Mouse (Mus musculus) cerebellum, postnatal 25 days (tissue): ENCODE results near the gene Pank3.
"Not testable (repeated sequence)": the region's sequence is repeated elsewhere in the genome, so short reads cannot be mapped to it uniquely, and the experiment has no call there.

Source experiments
- DNase-seq, 2 experiments: peaks; one replicate each; pipeline ENCODE4 v3.0.0; 2021; ENCODE audit warnings: mixed read lengths in 2 of 2

Gene Pank3

GRCm38 (mm10) chr11:35780336-35780735 lies 11.1 kb downstream of the Pank3 start:
- DNase-seq: no peak

- no peak for DNase-seq
Observed at GRCm38 (mm10) chr11:35782444-35782843, 13.2 kb downstream of the Pank3 start.

GRCm38 (mm10) chr11:35783038-35783437 lies 13.8 kb downstream of the Pank3 start:
- DNase-seq: no peak

DNA sequence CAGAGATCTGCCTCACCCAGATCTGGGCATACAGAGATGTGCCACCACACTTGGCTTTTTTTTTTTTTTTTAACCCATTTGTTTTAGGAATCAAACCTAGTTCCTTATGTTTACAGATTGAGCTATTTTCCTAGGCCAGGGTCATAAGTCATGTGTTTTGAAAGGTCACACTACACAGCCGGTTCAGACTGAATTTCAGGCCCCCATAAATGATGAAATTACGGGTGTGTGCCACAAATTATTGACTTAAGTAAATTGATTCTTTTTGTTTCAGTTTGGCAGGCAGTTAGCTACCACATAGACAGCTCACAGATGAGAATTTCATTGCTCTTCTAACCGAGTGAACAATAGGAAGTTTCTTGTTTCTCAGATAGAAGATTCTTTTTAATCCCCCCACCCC lies 14.7 kb downstream of the Pank3 start:
- no peak for DNase-seq

GRCm38 (mm10) chr11:35784537-35784936 lies 15.3 kb downstream of the Pank3 start:
- DNase-seq: no peak

DNA sequence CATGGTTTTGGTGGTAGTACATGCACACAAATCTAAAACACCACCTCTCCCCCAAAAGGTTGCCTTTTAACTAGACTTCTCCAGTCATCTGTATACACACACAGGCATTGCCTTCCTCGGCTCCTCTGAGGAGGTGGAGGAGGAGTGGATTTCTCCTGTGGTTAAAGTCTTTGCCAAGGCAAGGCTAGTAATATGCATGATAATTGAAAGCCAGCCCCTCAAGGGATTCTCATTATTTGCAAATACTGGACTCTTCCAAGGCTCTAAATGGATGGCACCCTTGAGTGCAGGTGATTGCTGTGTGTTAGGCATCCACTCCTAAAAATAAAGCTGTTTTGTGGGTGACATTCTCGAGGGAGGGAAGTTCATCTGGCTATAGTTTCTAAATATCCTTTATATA lies 19.2 kb downstream of the Pank3 start:
- DNase-seq: no peak

DNA sequence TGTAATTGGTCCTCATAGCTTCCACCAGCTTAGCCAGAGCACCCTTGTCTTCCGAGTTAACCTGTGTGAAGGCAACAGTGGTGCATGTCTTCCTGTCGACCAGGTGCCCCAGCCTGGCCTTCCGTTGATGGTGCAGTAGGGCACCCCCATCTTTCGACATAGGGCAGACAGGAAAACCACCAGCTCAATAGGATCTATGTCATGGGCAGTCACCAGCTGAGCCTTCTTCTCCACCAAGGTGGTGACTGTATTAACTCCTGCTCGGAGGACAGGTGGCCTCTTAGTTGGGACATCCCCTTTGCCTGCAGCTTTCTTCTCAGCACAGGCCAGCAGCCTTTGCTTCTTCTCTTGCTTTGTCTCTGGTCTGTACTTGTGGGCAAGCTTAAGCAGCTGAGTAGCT lies 23.5 kb downstream of the Pank3 start:
- DNase-seq: not testable (repeated sequence)

- DNase-seq: peak; percentile 64 to 70
Observed at GRCm38 (mm10) chr11:35797751-35798494, 28.6 kb downstream of the Pank3 start.

DNA sequence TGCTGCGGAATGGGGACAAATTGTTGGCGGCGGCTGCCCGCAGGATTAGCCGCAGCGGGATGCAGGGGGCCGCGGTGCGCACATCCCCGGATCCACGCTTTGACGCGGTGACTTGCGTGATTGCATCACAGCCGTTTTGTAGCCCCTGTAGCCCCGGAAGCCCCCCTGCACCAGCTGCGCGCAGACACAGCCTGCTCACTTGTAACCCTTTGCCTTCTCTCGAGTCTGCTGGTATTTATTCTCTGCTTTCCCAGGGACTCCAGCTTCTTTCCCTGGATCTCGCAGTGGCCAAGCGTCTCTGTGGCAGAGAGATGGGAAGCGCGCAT lies 29.2 kb downstream of the Pank3 start:
- DNase-seq: peak; percentile 82 to 85

DNA sequence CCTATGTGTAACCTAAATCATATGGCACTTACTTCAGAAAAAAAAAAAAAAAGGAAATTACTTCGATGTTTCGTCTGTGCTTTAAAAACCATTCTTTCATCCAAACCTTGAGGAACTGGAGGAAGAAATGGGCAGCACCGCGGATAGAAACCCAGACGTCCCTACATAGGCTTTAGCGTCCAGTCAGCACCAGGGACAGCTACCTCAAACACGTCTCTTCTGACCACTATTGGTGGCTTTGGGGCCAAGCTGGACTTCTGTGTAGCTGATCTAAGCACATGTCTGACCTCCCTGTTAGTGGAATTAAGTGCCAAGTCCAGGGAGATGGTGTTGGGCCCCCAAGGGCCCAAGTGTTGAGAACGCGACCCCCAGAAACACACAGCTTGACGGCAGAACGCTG lies 29.6 kb downstream of the Pank3 start, which contains the start of gene Fbll1:
TSS of gene Fbll1 (minus strand) at position 11 of the 400 bp plus-strand sequence.
- DNase-seq: peak; percentile 27 to 30

GRCm38 (mm10) chr11:35801332-35801731 lies 32.0 kb downstream of the Pank3 start:
- no peak for DNase-seq

GRCm38 (mm10) chr11:35811458-35811857 lies 42.2 kb downstream of the Pank3 start:
- DNase-seq: no peak

DNA sequence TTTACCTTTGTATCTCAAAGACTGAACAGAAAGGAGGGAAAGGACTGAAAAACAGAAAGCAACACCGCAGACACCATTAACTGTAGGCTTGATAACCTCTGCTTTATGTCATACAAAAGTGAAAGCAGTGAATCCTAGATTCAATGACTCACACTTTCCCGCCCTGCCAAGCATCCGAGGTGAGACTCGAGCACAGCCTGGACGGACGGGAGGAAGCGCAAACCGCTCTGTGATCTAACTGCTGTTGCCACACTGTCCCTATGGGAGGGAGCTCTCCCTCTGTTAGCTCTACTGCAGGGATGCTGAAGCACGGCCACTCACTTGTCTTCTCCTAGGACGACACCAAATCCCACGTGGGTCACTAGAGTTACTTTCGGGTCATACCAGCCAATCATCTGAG lies 47.0 kb downstream of the Pank3 start:
- DNase-seq: no peak

DNA sequence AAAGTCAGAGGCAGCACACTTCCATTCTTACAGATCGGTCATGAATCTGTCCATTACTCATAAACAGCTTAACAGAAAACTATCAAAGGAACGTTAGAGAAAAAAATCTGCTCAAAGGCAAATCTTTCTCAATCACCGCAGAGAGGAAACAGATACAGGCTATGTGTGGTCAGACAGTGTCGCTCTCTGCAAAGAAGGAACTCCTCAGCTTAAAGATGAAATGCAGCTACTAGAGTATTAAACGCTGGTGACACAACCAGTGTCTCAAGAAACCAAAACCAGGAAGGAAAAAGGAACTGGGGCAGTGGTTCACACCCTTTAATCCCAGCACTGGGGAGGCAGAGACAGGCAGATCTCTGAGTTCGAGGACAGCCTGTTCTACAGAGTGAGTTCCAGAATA lies 58.4 kb downstream of the Pank3 start:
- no peak for DNase-seq

- DNase-seq: no peak
Observed at GRCm38 (mm10) chr11:35832139-35832538, 62.9 kb downstream of the Pank3 start.

DNA sequence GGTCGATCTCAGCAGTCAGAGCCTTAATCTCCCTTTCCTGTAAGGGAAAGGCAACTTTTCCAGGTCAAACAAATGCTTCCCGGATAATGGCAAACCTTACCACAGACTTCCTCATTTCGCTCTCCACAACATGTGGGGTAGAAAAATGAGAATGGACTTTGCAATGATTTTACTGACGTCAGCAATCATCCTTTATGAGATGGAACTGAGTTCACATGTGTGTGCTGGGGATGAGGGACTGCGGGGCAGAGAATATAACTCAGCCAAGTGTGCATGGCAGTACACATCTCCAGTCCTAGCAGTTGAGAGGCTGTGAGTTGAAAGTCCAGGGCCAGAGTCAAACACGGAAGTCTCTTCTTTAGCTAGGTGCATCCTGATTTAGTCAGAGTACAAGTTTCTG lies 64.0 kb downstream of the Pank3 start:
- DNase-seq: no peak

- DNase-seq: peak; percentile 93 to 95
Observed at GRCm38 (mm10) chr11:35834022-35834760, 64.9 kb downstream of the Pank3 start, which contains the start of gene Rars. Gene Rars (minus strand): TSS chr11:35834506.

DNA sequence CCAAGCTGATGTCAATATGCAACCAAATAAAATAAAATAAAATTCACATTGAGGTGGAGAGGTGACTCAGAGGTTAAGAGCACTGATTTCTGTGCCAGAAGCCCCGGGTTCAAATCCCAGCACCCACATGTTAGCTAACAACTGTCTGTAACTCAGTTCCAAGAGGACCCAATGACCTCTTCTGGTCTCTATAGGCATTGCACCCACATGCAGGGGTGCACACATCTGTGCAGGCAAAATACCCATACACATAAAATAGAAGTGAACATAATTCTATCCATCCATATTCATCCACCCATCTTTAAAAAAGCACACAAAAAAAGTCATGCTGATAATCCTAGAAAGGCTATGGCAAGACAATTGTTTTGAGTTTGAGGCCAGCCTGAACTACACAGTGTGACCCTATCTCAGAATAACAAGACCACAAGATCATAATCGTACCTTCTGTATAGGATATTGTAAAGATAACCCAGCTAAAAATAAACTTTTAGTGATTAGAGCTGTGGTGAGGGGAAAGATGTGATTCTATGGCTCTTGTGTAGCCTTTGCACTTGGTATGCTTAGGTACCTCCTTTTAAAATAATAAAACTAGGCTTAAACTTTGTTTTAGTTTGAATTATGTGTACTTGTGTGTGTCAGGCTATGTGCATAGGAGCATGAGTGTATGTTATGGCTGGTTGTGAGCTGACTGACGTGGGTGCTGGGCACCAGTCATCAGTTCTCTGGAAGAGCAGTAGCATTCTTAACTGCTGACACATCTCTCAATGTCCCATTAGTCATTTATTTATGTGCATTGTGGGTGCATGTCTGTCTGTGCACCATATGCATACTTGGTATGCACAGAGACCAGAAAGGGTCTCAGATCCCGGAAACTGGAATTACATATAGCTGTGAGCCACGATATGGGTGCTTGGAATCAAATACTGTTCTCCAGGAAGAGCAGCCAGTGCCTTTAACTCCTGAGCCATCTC lies 68.2 kb downstream of the Pank3 start:
- no peak for DNase-seq

GRCm38 (mm10) chr11:35838345-35839338 lies 69.4 kb downstream of the Pank3 start:
- DNase-seq: peak; percentile 75 to 88

DNA sequence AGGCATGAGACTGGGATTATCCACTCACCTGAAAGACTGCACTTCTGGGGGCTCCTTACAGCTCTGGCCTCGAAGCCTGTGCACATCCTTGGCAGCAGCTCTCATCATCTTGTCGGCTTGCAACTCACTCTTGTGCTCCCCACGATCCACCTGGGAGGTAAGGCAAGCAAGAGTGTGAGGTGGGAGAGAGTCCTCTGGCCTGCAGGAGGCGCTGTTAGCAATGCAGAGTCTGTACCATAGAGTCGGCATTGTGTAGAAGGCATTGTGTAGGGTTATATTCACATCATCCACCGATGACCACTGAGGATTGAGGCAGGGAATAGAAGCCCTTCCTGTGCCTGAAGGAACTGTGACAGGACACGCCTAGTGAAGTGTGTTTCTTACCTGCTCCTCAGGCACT lies 71.0 kb downstream of the Pank3 start:
- DNase-seq: no peak

DNA sequence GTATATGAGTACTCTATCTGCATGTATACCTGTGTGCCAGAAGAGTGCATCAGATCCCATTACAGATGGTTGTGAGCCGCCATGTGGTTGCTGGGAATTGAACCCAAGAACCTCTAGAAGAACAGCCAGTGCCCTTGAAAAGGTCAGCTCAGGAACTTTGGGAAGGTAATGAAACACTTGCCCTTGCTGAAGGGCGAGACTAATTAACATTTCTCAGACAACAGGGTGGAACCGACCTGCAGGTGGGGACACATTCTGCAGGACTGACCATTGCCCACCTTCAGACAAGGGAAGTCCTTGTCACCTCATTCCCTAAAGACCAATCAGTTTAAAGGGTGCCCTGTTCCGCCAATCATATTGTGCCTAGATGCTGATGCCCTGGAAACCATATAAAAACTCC lies 71.5 kb downstream of the Pank3 start:
- DNase-seq: not testable (repeated sequence)
